Mouse (Mus musculus): Measurements from ENCODE around the gene Rpp40.

Gene Rpp40

GRCm38 (mm10) chr13:35905879-35906481 is at the start of gene Rpp40:
Gene Rpp40, minus strand, starts transcription at chr13:35906359.
- DNase-seq, result peak; percentile 91

- DNase-seq, result no peak
Observed at GRCm38 (mm10) chr13:35949814-35950455, 43.8 kb upstream of the Rpp40 start.

- DNase-seq, result peak; percentile 79
Observed at GRCm38 (mm10) chr13:35947354-35948000, 41.3 kb upstream of the Rpp40 start.

- no peak for DNase-seq
Observed at GRCm38 (mm10) chr13:35946659-35947353, 40.6 kb upstream of the Rpp40 start.

GRCm38 (mm10) chr13:35940934-35941333 is 34.8 kb upstream of the Rpp40 start:
- no peak for DNase-seq

GRCm38 (mm10) chr13:35939871-35940665 is 33.9 kb upstream of the Rpp40 start:
- no peak for DNase-seq

- DNase-seq, result no peak
Observed at GRCm38 (mm10) chr13:35937991-35938390, 31.8 kb upstream of the Rpp40 start.

DNA sequence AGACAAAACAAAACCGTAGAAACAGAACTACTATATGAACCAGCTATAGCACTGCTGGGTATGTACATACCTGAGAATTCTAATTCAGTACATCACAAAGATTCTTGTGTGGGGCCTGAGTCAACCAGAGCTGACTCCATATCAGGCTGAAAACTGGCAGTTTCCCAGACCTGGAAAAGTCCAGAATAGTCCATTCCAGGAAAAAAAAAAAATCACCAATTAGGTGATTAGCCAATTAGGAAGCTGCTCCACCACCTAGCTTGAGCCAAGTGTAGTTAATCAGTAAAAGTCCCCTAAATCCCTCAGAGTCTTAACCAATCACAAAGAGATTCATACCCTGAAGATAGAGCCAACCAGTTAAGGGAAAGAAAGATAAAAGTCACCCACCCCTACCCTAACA is 5.3 kb upstream of the Rpp40 start:
- no peak for DNase-seq

GRCm38 (mm10) chr13:35905378-35905777 is 781 bp downstream of the Rpp40 start:
- no peak for DNase-seq

- DNase-seq, result no peak
Observed at GRCm38 (mm10) chr13:35892866-35893265, 13.3 kb downstream of the Rpp40 start.

- DNase-seq, result peak; percentile 59
Observed at GRCm38 (mm10) chr13:35886121-35886725, 19.9 kb downstream of the Rpp40 start.

DNA sequence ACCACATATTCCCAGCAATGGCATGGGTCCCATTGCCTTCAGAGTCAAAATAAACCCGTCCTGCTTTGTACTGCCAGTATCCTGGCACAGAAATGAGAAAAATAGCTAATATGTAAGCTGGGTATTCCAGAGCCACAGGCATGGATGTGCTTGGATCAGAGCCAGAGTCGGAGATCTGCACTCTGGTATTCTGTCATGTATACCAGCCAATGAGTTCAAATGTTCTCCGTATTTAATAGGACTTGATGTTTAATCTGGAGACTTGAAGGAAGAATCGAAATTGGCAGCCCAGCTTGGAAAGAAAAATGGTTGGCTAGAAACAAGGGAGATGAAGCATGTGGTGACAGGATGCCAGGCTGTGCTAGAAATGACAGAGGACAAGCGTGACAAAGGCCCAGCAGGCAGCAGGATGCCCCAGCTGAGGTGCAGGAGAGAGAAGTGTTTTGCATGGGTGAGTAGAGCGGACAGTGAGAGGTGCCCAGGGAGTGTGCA is 25.6 kb downstream of the Rpp40 start:
- DNase-seq, result no peak

GRCm38 (mm10) chr13:35879519-35879918 is 26.6 kb downstream of the Rpp40 start:
- no peak for DNase-seq

DNA sequence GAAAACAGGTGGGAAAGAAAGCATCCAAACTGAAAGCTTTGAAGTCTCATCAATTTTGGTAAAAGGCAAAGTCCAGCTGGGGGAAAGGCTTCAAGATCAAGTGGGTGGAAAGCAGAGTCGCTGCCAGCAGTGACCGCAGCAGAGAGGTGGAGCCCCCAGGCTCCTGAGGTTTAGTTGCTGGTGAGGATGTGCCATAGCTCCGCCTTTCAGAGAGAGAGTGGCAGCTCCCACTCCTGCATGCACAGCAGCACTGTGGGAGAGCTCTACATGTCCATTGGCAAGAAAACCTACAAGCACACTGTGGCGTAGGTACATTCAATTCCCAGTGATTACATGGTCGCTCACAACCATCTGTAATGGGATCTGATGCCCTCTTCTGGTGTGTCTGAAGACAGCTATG is 27.1 kb downstream of the Rpp40 start:
- no peak for DNase-seq

DNA sequence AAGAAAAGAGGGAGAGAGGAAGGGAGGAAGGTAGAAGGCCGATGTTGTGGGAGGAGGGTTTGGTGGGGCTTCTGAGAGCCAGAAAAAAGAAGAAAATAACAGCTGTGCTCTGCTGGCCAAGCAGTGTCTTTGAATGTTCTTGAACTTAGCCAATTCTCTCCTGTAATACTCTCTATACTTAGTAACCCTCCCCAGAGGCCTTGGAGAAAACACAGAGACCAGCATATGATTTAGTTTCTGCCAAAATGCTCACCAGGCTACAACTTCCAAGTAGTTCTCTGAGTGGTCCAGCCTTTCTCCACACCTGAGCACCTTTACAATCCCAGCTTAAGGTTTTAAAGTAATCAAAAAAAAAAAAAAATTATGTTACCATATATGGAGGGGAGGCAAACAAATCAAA is 27.9 kb downstream of the Rpp40 start:
- DNase-seq, result no peak

DNA sequence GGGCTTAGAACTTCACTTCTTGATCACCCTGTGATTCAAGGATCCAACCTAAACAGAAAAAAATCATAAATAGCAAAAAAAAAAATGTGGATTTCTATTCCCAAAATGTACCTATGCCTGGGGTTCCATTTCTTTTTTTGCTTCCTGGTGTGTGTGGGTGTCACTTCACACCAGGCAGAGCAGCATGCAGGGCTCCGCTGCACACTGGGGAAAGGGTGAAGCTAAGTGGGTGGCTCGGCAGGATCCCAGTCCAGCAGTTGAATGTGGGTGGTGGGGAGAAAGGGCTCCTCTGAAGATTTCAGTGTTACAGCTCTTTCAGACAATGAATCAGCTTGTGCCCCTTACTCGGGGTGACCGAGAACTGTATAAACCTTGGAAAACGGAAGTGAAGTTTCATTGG is 30.8 kb downstream of the Rpp40 start:
- DNase-seq, result no peak

DNA sequence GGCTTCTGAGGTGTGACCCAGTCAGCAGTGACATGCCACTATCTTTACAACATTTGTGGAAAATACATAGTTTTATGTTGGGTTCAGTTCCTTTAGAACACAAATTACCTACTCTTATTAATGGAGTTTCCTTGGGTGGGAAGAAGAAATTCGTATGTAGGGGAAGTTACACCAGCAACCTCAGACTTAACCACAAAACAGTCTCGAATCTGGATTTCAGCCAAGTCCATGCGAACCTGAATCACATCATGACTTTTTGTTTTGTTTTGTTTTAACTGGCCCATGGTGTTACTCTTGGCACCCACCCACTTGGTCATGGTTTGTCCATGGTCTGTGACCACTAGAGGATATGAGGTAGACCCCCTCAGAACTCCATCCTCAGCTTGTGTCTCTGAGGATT is 35.1 kb downstream of the Rpp40 start:
- DNase-seq, result no peak

- DNase-seq, result no peak
Observed at GRCm38 (mm10) chr13:35870659-35871058, 35.5 kb downstream of the Rpp40 start.

DNA sequence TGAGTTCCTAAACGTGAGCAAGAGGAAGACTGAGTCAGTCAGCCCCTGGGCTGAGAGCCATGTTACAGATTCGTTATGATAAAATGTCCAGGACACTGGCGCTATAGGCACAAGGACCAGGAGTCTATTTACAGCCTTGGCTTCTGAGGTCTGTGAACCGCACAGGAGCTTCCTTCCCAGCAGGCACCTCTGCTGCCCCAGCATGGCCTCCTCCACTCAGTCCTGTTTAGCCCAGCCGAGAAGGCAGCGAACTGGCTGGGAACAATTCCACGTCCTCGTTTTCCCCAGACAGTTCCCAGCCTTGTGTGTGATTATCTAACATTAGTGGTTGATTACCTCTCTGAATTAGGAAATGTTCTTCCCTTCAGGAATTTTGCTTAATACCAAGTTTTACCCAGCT is 45.2 kb downstream of the Rpp40 start:
- DNase-seq, result no peak

DNA sequence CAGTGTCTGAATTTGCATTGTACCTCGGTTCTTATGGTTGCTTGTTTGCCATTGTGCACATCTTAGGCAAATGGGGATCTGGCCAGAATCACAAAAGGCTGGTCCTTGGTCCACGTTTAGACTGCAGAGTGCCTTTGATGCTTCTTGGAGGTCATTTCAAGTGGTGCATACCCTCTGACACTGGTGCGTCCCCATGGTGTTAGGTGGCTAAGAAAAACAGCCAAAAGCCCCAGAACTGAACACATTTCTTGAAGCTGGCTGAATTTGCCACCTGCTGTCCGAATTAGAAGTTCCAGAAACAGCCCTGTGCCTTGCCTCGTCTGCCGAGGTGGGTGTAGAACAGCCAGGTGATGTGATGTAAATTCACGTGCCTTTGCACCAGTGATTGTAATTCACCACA is 48.7 kb downstream of the Rpp40 start:
- no peak for DNase-seq

DNA sequence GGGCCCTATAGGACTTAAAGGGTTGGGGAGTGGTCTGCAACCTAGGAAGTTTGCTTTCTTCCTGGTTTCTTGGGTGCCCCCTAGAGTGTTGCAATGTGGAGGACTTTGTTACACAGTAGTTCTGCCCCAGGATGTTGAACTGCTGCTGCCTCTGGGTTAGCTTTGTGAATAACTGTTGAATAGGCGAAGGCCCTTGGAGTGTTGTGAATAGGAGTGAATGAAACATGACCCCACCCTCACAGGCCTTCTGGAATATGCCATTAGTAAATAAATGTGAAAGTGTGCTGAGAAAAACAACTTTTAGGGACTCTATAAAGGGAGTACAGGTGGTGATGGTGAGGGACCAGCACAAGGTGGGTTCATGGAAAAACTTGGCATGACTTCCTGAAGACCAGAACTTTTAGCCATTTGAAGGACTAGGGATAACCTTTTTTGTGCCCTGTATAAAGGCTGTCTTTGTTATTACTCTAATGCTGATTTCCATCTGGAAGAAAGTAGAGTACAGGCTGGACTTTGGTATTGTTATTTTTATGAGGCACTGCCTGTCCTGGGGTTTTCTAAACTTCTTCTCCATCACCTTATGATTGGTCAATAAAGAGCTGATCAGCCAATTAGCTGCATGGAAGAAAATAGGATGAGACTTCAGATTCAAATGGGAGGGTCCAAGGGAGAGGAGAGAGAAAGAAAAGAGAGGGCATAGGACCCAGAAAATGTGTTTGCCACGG is 53.1 kb downstream of the Rpp40 start:
- DNase-seq, result no peak

- DNase-seq, result no peak
Observed at GRCm38 (mm10) chr13:35851581-35851980, 54.6 kb downstream of the Rpp40 start.

Measured in liver (tissue).